Mouse (Mus musculus): ENCODE data around the gene I0C0044D17Rik. TPM values are rescaled to one million over a fixed set of nuclear protein-coding genes. Genes with fewer than 3 reads are reported as not detected.
"Not testable (repeated sequence)": the region's sequence is repeated elsewhere in the genome, so short reads cannot be mapped to it uniquely, and the experiment has no call there.

Gene I0C0044D17Rik
- total RNA-seq (2021): not detected
- long read RNA-seq, experiment 1: 0 reads
- long read RNA-seq, experiment 2: 0 reads

GRCm38 (mm10) chr4:98823740-98824139 lies at the start of gene I0C0044D17Rik:
Gene I0C0044D17Rik (minus strand): TSS chr4:98823840.
- DNase-seq; intact Hi-C loops (cut with DNase I): not testable (repeated sequence)

GRCm38 (mm10) chr4:98865386-98866237 lies 42.0 kb upstream of the I0C0044D17Rik start:
- DNase-seq: no peak
- intact Hi-C loops (cut with DNase I): no loop called here

- intact Hi-C loops (cut with DNase I): no loop called here
Observed at GRCm38 (mm10) chr4:98864546-98864945, 40.9 kb upstream of the I0C0044D17Rik start.

GRCm38 (mm10) chr4:98864094-98864493 lies 40.5 kb upstream of the I0C0044D17Rik start:
- intact Hi-C loops (cut with DNase I): no loop called here
- DNase-seq: no peak

More at GRCm38 (mm10) chr4:98864546-98864945, 40.9 kb upstream of the I0C0044D17Rik start:
- DNase-seq: no peak

GRCm38 (mm10) chr4:98863451-98863850 lies 39.8 kb upstream of the I0C0044D17Rik start:
- DNase-seq: no peak
- intact Hi-C loops (cut with DNase I): no loop called here

- intact Hi-C loops (cut with DNase I): no loop called here
Observed at GRCm38 (mm10) chr4:98858151-98858855, 34.7 kb upstream of the I0C0044D17Rik start.

GRCm38 (mm10) chr4:98857037-98857648 lies 33.5 kb upstream of the I0C0044D17Rik start:
- intact Hi-C loops (cut with DNase I): no loop called here
- DNase-seq: no peak

More at GRCm38 (mm10) chr4:98858151-98858855, 34.7 kb upstream of the I0C0044D17Rik start:
- DNase-seq: no peak

- intact Hi-C loops (cut with DNase I): no loop called here
- DNase-seq: no peak
Observed at GRCm38 (mm10) chr4:98853926-98854325, 30.3 kb upstream of the I0C0044D17Rik start.

- intact Hi-C loops (cut with DNase I); DNase-seq: not testable (repeated sequence)
Observed at GRCm38 (mm10) chr4:98850485-98850884, 26.8 kb upstream of the I0C0044D17Rik start.

GRCm38 (mm10) chr4:98847120-98847885 lies 23.7 kb upstream of the I0C0044D17Rik start:
- intact Hi-C loops (cut with DNase I): no loop called here
- DNase-seq: no peak

GRCm38 (mm10) chr4:98846396-98846795 lies 22.8 kb upstream of the I0C0044D17Rik start:
- intact Hi-C loops (cut with DNase I): no loop called here
- no peak for DNase-seq

- DNase-seq: no peak
- intact Hi-C loops (cut with DNase I): no loop called here
Observed at GRCm38 (mm10) chr4:98845687-98846125, 22.1 kb upstream of the I0C0044D17Rik start.

- intact Hi-C loops (cut with DNase I): no loop called here
- no peak for DNase-seq
Observed at GRCm38 (mm10) chr4:98845201-98845600, 21.6 kb upstream of the I0C0044D17Rik start.

- DNase-seq: no peak
- intact Hi-C loops (cut with DNase I): no loop called here
Observed at GRCm38 (mm10) chr4:98843906-98844597, 20.4 kb upstream of the I0C0044D17Rik start.

GRCm38 (mm10) chr4:98841251-98841650 lies 17.6 kb upstream of the I0C0044D17Rik start:
- DNase-seq; intact Hi-C loops (cut with DNase I): not testable (repeated sequence)

- intact Hi-C loops (cut with DNase I): no loop called here
- DNase-seq: no peak
Observed at GRCm38 (mm10) chr4:98840526-98840925, 16.9 kb upstream of the I0C0044D17Rik start.

GRCm38 (mm10) chr4:98838913-98839312 lies 15.3 kb upstream of the I0C0044D17Rik start:
- DNase-seq: no peak
- intact Hi-C loops (cut with DNase I): no loop called here

GRCm38 (mm10) chr4:98837715-98838505 lies 14.3 kb upstream of the I0C0044D17Rik start:
- no peak for DNase-seq
- intact Hi-C loops (cut with DNase I): no loop called here

- intact Hi-C loops (cut with DNase I): no loop called here
- no peak for DNase-seq
Observed at GRCm38 (mm10) chr4:98836519-98836918, 12.9 kb upstream of the I0C0044D17Rik start.

All from heart, postnatal 14 days (tissue).